Mouse (Mus musculus) testis, adult 2 months (tissue): Measurements from ENCODE around the gene Frat2.

Experiments
- CTCF ChIP-seq: fragments of 200-500 bp; IDR thresholded peaks from 2 replicates; pipeline ENCODE4 v1.5.1; 2012; ENCODE audit warnings: low read depth, mild to moderate bottlenecking, inconsistent platforms, low read length, moderate library complexity; ENCODE audit not compliant: control insufficient read depth, insufficient read depth, insufficient replicate concordance
- POLR2A ChIP-seq: fragments of 200-500 bp; IDR thresholded peaks from 2 replicates; pipeline ENCODE4 v1.6.1; 2012; ENCODE audit warnings: low read depth, mild to moderate bottlenecking, inconsistent platforms, low read length, moderate library complexity; ENCODE audit not compliant: control insufficient read depth

DNA sequence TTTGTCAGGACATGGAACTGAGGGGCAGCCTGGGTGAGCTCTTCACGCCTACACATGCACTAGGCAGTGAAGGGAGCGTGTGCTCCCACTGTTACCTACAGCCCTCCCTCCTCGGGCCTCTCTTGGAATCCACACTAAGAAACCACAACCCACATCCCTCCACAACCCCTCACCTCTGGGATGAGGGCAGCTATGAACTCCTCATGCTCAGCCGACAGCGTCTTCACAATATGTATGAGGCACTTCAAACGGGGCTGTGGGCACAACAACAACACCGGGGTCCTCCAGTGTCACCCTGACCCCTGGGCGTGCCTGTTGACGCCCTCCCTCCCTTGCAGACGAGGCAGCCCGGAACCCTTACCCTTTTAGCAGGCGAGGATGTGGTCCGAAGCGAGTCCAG, 26.4 kb upstream of the Frat2 start:
- no peak for TF ChIP-seq CTCF
- TF ChIP-seq POLR2A = no peak
